Mouse (Mus musculus): Measurements from ENCODE around the gene Cenpx.

Gene Cenpx

GRCm38 (mm10) chr11:120722761-120723382, 9.3 kb upstream of the Cenpx start:
- DNase-seq, result no peak

- DNase-seq, result peak; percentile 33
Observed at GRCm38 (mm10) chr11:120722067-120722630, 8.6 kb upstream of the Cenpx start.

- DNase-seq, result peak; percentile 82
Observed at GRCm38 (mm10) chr11:120721124-120722066, 7.9 kb upstream of the Cenpx start, which contains the start of gene Rac3. Rac3 (plus strand) TSS chr11:120721470.

- peak; percentile 94 for DNase-seq
Observed at GRCm38 (mm10) chr11:120720450-120720849, 6.9 kb upstream of the Cenpx start.

GRCm38 (mm10) chr11:120719841-120720376, 6.4 kb upstream of the Cenpx start:
- DNase-seq, result no peak

GRCm38 (mm10) chr11:120719242-120719641, 5.7 kb upstream of the Cenpx start:
- no peak for DNase-seq

- DNase-seq, result no peak
Observed at GRCm38 (mm10) chr11:120715131-120715530, 1.6 kb upstream of the Cenpx start.

- no peak for DNase-seq
Observed at GRCm38 (mm10) chr11:120714546-120714945, 1.0 kb upstream of the Cenpx start.

- DNase-seq, result peak; percentile 73
Observed at GRCm38 (mm10) chr11:120712771-120713568, 568 bp downstream of the Cenpx start.

GRCm38 (mm10) chr11:120711980-120712604, 1.4 kb downstream of the Cenpx start:
- DNase-seq, result no peak

GRCm38 (mm10) chr11:120710672-120711071, 2.9 kb downstream of the Cenpx start:
- no peak for DNase-seq

GRCm38 (mm10) chr11:120709551-120709950, 4.0 kb downstream of the Cenpx start:
- no peak for DNase-seq

- DNase-seq, result no peak
Observed at GRCm38 (mm10) chr11:120707969-120708368, 5.6 kb downstream of the Cenpx start.

- DNase-seq, result peak; percentile 53
Observed at GRCm38 (mm10) chr11:120707225-120707624, 6.3 kb downstream of the Cenpx start.

- no peak for DNase-seq
Observed at GRCm38 (mm10) chr11:120706120-120706519, 7.4 kb downstream of the Cenpx start.

GRCm38 (mm10) chr11:120704486-120705325, 8.8 kb downstream of the Cenpx start:
- peak; percentile 90 for DNase-seq

- no peak for DNase-seq
Observed at GRCm38 (mm10) chr11:120703696-120704454, 9.7 kb downstream of the Cenpx start.

- DNase-seq, result peak; percentile 71
Observed at GRCm38 (mm10) chr11:120697741-120698140, 15.8 kb downstream of the Cenpx start.

GRCm38 (mm10) chr11:120696568-120696967, 17.0 kb downstream of the Cenpx start:
- no peak for DNase-seq

GRCm38 (mm10) chr11:120695641-120696040, 17.9 kb downstream of the Cenpx start:
- no peak for DNase-seq
